Mouse (Mus musculus): ENCODE data around the gene Ralgps1. TPM values are rescaled to one million over a fixed set of nuclear protein-coding genes. Genes with fewer than 3 reads are reported as not detected.
"Not testable (repeated sequence)": the region's sequence is repeated elsewhere in the genome, so short reads cannot be mapped to it uniquely, and the experiment has no call there.

The Ralgps1 gene
- total RNA-seq, 2 experiments from 2014 or later = 69.3 to 78.0 TPM

DNA sequence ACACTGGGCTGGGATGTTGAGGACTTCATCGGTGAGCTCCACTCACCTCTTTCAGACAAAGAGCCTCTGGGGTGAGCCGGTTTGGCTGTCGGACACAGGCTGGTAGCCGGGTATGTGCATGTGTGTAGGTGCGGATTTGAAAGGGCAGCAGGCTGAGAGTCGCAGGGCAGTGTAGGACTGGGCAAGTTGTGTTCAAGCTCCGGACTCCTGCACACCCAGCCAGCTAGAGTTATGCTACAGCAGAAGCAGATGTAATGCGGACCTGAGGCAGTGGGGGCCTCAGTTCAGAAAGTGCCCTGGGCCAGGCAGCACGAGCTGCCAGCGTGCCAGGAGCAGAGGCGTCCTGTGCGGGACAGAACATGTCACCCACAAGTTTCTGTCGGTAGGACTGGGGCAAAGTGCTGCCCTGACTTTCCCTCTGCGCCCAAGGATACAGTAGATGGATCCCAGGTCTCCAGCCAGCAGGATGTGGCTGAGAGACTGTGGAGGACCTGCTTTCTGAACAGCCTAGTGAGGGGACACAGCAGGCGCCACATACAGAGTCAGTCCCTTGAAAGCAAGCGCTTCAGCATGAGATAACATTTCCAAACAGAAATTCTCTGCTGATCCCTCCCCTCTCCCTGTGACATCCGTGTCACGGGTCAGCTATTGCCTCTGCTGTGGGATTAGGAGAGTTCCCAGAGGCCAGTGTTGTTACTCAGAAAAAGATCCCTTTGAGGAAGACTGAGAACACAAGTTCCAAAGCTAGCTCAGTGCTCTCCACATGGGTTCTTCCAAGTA lies 154.5 kb downstream of the Ralgps1 start:
- no peak for DNase-seq (ENCODE audit: low spot score in 2 of 2)

- peak; percentile 75 to 80 for DNase-seq (ENCODE audit: low spot score in 2 of 2)
Observed at GRCm38 (mm10) chr2:33215700-33216509, 155.4 kb downstream of the Ralgps1 start, which contains the start of gene Angptl2. Gene Angptl2, plus strand, starts transcription at chr2:33216069.

DNA sequence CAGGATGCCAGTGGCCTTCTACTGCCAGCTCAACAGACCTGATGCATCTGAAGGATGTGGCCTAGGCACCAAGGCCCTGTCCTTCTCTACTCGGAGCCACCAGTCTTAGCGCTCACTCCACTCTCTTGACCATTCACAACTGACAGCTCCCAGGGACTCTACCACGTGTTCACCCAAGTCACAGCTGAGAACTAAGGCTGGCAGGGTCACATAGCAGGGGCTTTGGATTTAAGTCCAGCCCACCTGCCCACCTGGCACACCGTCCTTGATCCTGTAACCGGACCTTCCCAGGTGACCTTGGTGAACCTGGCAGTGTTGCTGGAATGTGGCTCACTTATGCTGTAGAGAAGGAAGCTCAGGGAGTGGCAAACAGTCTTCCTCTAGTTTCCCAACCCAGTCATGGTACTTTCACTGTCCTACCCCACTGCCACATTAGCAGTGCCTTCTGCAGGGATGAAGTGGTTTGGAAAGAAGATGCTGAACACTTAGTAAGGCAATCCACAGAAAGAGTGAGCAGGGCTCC lies 156.0 kb downstream of the Ralgps1 start:
- no peak for DNase-seq (ENCODE audit: low spot score in 2 of 2)

DNA sequence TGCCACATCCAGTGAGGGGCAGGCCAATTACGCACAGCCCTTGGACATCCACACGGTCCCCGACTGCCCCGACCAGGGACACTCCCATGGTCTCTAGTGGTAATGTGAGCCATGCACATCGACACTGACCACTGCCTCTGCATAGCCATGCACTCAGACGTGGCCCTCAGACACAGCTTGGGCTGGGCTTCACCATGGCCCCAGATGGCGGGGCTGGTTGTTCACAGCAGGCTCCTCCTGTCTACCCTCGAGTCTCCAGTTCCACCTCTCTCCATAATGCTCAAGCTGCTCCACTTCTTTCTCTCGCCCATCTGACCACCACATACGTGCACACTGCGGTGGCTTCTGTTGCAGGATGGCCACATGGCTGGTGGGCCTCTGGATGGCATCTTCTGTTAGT lies 160.0 kb downstream of the Ralgps1 start:
- DNase-seq (ENCODE audit: low spot score in 2 of 2) = not testable (repeated sequence)

DNA sequence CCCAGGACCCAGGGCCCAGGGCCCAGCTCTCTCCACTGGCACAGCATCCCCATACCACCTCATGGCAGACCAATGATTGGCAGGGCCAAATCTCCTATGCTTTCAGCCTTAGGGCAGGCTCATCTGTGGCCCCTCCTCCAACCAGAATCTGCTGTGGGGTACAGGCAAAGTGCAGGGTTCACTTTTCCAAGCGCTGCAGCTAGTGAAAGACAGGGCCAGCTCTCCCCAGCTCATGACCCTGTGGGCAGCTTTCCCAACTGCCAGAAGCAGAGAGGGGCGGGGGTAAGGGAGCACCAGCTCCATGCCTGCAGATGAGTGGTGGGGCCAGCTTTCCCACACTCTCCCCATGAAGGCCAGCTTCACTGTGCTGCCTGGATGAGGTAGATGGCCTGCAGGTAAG lies 160.4 kb downstream of the Ralgps1 start:
- DNase-seq (ENCODE audit: low spot score in 2 of 2) = no peak

DNA sequence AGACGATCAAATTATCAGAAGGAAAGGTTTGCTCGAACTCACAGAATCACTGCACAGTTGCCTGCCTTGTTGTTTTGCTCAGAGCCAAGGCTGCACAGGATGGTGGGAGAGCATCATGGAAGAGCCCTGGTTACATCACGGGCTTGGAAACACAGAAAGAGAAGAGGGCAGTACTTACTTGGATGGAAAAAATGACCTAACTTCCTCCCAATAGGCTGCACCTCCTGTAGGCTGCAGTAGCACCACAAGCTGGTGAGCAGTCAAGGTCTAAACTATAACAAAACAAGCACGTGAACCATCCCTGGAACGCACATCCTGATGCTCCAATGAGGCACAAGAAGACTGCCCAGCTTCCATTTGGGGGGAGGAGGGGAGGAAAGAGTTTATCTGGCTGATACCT lies 163.2 kb downstream of the Ralgps1 start:
- DNase-seq (ENCODE audit: low spot score in 2 of 2) = no peak

DNA sequence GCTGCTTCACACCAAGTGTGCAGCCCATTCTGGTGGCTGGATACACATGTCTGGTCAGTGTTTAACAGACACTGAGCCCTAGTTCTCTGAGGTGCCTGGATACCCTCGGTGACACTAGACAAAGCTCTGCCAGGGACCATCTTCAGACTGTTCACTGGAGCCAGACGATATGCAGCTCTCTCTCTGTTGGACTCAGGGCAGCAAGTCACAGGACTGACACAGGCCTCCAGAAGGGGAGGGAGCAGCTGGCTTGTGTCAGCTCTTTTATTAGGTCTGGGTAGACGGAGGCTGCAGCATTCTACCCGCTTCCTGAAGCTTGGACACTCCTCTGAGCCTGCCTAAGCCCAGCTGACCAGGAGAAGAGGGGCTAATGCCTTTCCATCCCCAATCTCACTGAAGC lies 164.2 kb downstream of the Ralgps1 start:
- no peak for DNase-seq (ENCODE audit: low spot score in 2 of 2)

GRCm38 (mm10) chr2:33205939-33206525 lies 165.3 kb downstream of the Ralgps1 start:
- no peak for DNase-seq (ENCODE audit: low spot score in 2 of 2)

DNA sequence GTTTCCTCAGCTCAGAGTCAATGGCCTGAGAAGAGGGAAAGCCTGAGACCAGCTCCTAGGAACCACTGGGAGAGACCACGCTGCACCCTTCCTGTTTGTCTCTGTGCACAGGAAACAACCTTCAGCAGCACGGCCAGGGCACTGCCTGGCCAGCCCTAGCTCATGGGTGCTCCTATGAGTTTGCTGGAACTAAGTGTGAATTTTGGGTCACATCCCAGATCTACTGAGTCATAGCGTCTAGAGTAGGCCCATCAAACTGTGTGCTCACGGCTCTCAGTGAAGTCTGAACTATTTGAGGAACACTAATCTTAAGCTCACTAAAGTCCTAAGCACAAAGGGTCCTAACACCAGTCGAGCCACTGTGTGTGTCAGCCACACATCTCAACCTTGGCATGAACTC lies 166.3 kb downstream of the Ralgps1 start:
- no peak for DNase-seq (ENCODE audit: low spot score in 2 of 2)

- DNase-seq (ENCODE audit: low spot score in 2 of 2) = no peak
Observed at GRCm38 (mm10) chr2:33203284-33203683, 168.0 kb downstream of the Ralgps1 start.

- DNase-seq (ENCODE audit: low spot score in 2 of 2) = no peak
Observed at GRCm38 (mm10) chr2:33200368-33201068, 170.8 kb downstream of the Ralgps1 start.

GRCm38 (mm10) chr2:33189976-33190375 lies 181.3 kb downstream of the Ralgps1 start:
- DNase-seq (ENCODE audit: low spot score in 2 of 2) = no peak

DNA sequence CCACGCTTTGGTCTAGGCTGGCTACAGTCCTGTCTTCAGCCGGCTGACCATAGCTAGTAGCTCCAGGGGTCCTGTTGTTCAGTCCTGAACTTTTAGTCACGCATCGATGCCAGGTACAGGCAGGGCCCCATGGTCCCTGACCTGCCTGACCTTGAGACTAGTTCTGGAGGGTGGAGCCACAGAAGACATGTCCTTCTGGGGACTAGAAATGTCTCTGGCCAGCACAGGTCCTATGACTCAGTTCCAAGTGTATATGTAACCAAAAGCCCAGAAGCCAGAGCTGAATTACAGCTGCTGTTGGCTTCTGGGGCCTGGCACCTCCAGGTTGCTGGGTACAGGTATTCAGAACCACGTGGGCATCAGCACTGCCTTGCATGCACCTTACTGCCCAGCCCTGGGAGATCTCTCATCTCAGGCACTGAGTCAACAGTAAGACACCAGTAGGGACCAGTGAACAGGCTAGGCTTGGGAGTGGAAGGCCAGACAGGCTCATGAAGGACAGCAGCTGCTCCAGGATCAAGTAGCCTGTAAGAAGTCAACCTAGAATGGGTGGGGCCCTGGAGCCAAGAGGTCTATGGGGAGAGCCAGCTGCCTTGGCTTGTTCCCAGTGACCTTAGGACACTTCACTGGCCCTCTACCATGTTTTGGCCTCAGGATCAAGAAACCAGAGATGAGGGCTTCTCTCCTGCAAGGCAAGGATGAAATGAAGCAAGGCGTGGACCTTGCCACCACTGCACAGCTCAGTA lies 182.2 kb downstream of the Ralgps1 start:
- DNase-seq (ENCODE audit: low spot score in 2 of 2) = no peak

DNA sequence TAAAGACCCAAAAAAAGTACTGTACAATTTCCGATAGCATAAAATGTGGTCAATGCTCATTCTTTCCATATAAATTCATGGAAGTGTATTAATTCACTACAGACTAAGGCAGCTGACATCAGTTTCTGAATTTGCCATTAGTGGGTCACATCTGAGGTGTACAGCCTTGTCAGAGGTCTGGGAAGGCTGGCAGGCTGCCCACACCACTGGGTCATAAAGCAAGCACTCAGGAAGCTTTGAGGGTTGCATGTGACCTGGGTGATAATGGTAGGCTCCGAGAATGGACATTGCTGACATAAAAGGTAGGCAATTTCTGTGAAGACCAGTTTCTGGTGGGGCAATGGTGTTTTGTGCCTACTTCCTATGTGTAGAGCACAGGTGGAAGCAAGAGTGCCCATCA lies 183.4 kb downstream of the Ralgps1 start:
- no peak for DNase-seq (ENCODE audit: low spot score in 2 of 2)

DNA sequence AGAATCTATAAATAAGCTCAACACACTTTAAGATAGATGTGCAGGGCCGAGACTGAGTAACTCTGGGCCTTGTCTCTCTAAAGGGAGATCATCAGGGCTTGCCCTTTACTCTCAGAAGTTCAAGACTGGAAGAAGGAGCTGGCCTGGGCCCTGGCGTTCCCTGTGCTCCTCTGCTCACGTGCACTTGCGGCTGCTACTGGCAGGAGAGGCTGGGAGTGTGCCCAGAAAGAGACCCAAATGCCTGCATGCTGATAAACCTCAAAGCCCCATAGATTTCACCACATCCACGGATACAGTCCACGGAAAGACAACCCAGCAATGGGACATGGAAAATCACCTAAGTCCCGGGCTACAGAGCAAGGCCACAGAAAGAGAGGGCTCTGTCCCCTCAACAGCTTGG lies 184.8 kb downstream of the Ralgps1 start:
- DNase-seq (ENCODE audit: low spot score in 2 of 2) = no peak

- peak in 1 of 2 experiments; percentile 54 for DNase-seq (ENCODE audit: low spot score in 2 of 2)
Observed at GRCm38 (mm10) chr2:33185258-33185657, 186.0 kb downstream of the Ralgps1 start.

DNA sequence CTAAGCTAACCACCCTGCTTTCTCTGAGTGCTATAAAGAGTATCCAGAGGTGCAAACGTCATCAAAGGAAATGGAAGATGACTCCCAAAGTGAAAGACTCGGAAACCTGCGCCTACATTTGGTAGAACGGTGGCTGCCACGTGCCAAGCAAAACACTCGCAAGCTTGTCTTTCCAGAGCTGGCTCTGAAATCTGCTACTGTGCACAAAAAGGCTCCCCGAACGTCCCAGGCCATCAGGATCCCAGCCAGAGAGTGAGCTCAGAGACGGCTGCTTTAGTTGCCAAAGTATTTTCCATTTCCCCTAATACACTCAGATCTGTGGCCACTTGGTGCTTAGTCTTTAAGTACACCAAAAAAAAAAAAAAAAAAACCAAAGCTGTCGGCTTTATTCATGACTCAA lies 186.6 kb downstream of the Ralgps1 start:
- DNase-seq (ENCODE audit: low spot score in 2 of 2) = no peak

DNA sequence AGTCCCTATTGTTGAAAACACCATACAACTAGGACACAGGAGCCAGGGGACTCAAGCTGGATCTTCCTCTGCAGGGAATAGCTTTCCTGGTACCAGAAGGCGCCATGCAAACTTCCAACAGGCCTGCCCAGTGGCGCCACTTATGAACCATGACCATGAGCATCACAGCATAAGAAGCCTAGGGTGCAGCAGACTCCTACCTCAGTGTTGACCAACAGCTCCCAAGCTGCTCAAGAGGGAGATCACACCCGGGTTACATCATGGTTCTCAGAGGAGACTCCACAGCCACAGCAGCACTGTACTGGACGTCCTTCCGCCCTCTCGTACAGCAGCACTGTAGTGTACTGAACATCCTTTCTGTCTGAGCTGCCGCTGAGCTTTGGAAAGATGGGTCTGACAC lies 188.0 kb downstream of the Ralgps1 start:
- DNase-seq (ENCODE audit: low spot score in 2 of 2) = no peak

GRCm38 (mm10) chr2:33179930-33180630 lies 191.2 kb downstream of the Ralgps1 start:
- no peak for DNase-seq (ENCODE audit: low spot score in 2 of 2)
